Mouse (Mus musculus) right cerebral cortex, adult 2 months (tissue): ENCODE measurements around the gene Nsun2.
A peak's percentile ranks its signal among the peaks of the same experiment; 100 is the strongest.
"Not testable (repeated sequence)": the region's sequence is repeated elsewhere in the genome, so short reads cannot be mapped to it uniquely, and the experiment has no call there.

ENCODE experiments used
- DNase-seq, 2 experiments: peaks; one replicate each; pipeline ENCODE4 v3.0.0; 2021 to 2022; ENCODE audit warnings: low spot score in 2 of 2

The Nsun2 gene

DNA sequence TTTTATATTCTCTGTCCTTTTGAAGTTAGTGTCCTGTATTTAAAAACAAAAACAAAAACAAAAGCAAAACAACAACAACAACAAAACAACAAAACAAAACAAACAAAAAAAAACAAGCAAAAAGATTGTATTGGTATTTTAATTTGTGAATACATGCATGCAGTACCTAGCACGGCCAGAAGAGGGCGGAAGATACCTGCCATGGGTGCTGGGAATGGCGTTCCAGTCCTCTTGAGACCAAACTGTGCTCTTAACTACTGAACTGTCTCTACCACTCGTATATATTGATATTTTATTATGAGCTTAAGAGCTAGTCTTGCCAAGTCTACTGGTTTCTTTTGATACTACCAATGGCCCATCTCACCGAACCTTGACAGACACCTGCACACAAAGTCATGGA lies 19.5 kb downstream of the Nsun2 start:
- no peak for DNase-seq

- DNase-seq: no peak
Observed at GRCm38 (mm10) chr13:69554255-69554654, 20.7 kb downstream of the Nsun2 start.

GRCm38 (mm10) chr13:69555045-69555444 lies 21.5 kb downstream of the Nsun2 start:
- no peak for DNase-seq

DNA sequence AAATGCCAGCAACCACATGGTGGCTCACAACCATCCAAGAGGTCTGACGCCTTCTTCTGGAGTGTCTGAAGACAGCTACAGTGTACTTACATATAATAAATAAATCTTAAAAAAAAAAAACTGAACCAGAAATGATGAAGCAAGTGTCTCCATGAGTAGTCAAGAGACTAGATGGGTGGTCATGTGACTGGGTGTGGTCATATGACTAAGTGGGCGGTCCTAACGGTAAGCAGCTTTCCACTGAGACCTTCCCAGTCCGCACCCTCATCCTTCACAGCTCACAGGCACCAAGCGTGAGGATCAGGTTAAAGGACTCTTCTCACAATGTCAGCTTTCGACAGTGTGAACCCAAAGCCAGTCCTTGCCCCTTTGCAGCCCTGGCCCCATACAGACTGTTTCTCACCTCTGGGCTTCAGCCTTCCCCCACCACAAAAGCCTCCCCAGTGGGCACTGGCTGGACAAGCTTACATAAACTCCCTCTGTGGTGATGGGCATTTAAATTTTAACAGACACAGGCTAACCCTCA lies 22.5 kb downstream of the Nsun2 start:
- no peak for DNase-seq

DNA sequence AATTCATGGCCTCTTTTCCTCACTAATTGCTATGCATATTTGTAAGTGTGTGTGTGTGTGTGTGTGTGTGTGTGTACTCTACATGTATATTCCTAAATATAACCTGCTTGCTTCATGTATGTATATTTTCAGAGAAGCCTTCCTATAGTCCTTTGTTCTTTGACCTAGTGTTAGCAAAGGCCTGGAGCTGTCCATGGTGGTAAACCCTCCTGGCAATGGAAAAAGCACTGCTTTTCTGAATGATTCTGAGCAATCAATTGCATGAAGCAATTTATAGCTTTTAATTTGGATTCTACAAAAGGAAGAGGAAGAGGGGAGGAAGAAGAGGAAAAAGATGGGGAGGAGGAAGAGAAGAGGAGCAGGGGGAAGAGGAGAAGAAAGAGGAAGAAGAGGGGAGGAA lies 23.2 kb downstream of the Nsun2 start:
- no peak for DNase-seq

- no peak for DNase-seq
Observed at GRCm38 (mm10) chr13:69558098-69558660, 24.6 kb downstream of the Nsun2 start.

- no peak for DNase-seq
Observed at GRCm38 (mm10) chr13:69559291-69559961, 25.9 kb downstream of the Nsun2 start.

DNA sequence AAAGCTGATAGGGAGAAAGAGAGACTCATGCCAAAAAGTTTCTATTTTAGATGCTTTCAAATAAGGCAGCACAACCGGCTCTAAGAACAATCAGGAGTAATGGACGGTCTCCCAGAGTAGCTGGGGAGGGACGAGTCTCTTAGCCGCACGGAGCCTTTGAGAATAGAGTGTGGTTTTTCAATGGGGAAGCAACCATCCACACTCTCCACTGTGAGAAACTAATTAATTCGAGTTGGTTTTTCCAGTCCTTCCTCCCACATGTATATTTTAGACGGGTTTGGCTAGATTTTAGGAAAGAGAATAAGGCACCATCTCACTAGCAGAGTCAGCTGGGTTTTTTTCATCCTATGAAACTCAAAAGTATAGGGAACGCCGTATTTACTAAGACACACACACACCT lies 28.5 kb downstream of the Nsun2 start:
- DNase-seq: no peak

DNA sequence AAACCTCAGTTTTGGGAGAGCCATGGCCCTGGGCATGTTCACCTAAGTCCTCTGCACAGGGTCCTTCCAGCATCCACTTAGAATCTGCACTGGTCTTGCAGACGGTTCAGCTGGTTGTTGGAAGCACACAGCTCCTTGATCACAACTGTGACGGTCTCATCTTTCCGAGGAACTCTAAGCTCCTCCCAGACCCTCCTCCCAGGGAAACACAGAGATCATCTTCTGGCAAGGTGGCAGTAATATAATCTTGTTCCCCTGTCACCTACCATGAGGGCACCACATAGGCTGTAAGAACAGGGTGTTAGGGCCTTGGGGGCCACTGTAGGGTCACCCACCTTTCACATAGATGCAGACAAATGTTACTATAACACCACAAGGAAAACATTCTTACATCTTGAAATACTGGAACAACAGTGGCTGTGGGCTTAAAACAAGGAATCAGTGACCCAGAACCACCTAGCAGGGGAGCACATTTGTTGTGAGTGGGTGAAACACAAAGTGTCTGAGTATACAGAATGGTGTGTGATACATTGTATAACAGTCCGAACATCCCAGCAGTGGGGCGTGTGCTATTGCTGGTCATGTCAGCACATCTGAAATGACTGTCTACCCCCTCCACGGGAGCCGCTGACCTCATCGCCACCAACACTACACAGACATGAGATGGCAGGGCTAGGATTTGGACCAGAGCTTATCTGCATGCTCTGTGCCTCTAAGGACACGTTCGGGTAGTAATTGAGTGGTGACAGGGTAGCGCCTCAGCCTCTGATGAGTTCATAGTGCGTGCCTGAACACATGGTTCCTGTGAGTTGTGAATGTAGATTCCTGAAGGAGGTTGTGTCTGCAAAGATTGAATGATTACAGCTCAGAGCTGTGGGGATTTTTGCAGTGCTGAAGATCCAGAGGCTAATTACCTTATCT lies 29.4 kb downstream of the Nsun2 start:
- DNase-seq: no peak

- DNase-seq: no peak
Observed at GRCm38 (mm10) chr13:69563905-69564304, 30.4 kb downstream of the Nsun2 start.

DNA sequence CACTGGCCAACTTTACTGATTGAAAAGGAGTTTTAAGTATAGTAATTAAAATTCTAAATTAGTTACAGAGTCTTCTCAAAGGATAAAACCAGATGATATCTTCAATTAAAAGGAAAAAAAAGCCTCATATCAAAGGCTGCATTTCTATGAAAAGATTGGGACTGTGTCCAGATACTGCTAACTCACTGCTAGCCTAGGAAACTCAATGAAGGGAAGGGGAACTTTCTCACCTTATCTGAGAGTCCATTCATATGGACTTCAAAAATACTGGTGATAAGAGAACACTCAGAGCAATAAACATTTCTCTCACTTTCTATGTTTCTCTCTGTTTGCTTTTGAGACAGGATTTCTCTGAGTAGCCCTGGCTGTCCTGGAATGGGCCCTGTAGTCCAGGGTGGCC lies 31.0 kb downstream of the Nsun2 start:
- DNase-seq: no peak

- DNase-seq: not testable (repeated sequence)
Observed at GRCm38 (mm10) chr13:69565401-69565800, 31.9 kb downstream of the Nsun2 start.

DNA sequence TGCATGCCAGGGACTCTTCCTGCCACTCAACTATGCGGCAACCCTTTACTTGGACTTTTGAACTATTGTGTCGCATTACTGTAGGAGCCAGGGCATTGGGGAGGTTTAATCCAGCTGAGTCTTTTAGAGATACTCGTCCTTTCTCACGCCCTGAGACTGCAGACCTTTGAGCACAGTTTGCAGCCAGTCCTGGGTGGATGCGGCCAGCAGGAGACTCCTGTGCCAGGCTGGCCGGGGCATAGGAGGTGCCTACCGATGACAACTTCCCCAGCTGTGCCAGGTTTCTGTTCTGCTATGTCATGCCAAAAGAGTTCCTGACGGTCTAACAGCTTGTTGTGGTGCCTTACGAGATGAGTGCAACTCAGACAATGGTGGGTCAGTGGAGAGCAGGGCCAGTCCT lies 35.7 kb downstream of the Nsun2 start:
- no peak for DNase-seq

GRCm38 (mm10) chr13:69572594-69572993 lies 39.0 kb downstream of the Nsun2 start:
- DNase-seq: no peak

DNA sequence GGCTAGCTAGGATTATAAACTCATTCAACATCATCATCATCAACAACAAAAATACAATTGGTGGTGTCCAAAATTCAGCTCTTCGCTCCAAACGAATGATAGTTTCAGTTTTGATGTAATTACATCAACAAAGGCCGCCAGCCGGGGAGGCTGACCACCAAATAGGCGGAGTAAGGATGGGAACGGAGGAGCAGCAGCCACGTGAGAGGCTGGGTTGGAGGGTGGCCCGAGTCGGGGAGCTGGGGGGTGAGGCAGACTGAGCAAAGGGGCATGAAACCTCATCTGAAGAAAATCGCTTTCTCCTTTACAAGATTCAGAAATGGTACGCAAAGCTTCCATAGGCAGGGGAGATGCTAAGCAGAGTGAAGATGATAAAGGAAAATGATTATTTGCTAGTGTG lies 43.1 kb downstream of the Nsun2 start:
- peak in 1 of 2 experiments; percentile 14 for DNase-seq

DNA sequence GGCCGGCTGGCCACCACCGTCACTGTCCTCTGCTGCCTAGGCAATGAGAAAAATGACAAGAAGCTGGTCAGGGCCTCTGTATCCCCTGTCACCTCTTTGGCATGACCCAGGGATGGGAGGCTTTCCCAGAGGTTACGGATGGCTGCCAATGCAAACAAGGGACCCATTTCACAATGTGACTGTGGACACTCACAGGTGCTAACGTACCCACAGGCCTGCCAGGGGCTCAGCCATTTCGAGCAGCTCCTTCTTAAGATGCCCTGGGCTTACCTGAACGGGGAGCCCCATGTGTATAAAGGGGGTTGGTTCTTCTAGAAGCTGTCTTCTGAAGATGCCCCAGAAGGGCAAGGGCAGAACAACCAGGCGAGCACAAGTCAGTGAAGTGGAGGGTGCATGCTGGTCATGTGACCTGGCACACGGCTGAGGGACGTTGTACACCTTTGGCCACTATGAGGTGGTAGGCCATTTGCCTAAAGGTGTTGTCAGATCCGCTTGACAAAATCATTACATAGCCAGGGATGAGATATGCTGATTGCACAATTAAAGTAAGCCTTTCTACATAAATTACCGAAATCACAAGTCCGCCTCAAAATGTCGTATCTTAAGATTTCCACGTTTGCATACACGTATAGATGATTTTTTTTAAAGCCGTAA lies 43.8 kb downstream of the Nsun2 start:
- no peak for DNase-seq

- no peak for DNase-seq
Observed at GRCm38 (mm10) chr13:69582411-69582810, 48.9 kb downstream of the Nsun2 start.

DNA sequence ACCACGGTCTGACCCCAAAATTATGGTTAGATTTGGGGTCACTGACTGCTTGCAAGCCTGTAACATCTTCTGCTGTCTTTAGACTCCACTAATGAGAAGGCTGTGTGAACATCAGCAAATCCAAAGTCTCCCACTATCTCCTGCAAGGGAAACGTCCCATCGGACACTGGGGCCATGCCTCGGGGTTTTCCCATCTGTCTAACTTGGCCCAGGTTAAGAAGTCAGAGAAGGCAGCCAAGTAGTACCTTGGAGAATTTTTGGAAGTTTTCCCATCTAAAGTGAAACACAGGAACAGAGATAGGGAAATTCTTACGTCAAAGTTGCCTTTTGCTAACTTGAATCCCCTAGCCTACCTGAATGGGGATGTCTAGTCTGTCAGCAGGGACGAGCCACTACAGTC lies 50.0 kb downstream of the Nsun2 start:
- no peak for DNase-seq

DNA sequence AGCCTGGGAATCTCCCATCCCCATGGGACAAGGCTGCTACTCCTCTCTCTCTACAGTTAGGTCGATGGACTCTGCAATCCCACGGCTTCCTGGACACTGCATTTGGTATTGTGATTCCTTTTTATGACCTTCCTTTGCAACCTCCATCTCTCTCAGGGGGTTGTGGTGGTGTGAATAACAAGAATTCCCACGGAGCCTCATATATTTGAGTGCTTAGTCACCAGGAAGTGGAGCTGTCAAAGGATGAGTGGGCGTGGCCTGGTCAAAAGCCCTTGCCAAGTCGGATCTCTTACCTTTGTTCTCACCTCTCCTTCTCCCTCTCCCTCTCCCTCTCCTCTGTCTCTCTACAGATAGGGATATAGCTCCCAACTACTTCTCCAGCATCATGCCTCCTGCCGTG lies 52.3 kb downstream of the Nsun2 start:
- no peak for DNase-seq

- DNase-seq: no peak
Observed at GRCm38 (mm10) chr13:69586337-69586736, 52.8 kb downstream of the Nsun2 start.

DNA sequence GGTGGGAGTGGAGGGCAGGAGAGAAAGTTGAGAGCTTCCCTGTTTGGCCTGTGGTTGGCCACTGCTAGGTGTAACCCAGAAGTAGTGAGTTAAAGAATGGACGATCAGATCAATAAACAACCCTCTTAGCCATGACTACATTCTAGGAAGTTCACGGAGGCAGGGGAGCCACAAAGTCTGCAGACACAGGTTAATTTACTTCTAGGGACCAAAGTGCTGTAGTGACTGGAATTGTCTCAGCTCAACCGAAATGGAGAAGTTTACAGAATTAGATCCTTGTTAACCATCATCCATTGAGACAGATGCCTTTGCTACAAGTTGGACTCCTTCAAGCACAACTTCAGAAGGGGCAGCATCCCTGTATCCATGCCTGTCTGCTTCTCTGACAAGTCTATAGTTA lies 54.3 kb downstream of the Nsun2 start:
- no peak for DNase-seq

- DNase-seq: no peak
Observed at GRCm38 (mm10) chr13:69588263-69588662, 54.7 kb downstream of the Nsun2 start.
